Mouse (Mus musculus) embryonic facial prominence, embryonic 10.5 days (tissue): ENCODE data around the gene Eif4a1. TPM values are rescaled to one million over a fixed set of nuclear protein-coding genes. Genes with fewer than 3 reads are reported as not detected.

ENCODE experiments used
- DNase-seq: peaks from one replicate; pipeline ENCODE4 v3.0.0-alpha.2; 2017; ENCODE audit warnings: low spot score
- H3K27ac ChIP-seq: fragments of 300-500 bp; sonication (generic); replicated peaks from 2 replicates; pipeline ENCODE4 v1.5.1; 2016; ENCODE audit warnings: mild to moderate bottlenecking
- H3K27me3 ChIP-seq: fragments of 300-500 bp; sonication (generic); replicated peaks from 2 replicates; pipeline ENCODE4 v1.6.1; 2016; ENCODE audit warnings: low read depth, mild to moderate bottlenecking; ENCODE audit not compliant: poor library complexity, severe bottlenecking
- H3K36me3 ChIP-seq: fragments of 300-500 bp; sonication (generic); replicated peaks from 2 replicates; pipeline ENCODE4 v1.6.1; 2016; ENCODE audit warnings: mild to moderate bottlenecking, moderate library complexity
- H3K4me1 ChIP-seq: fragments of 300-500 bp; sonication (generic); 2 replicates; pipeline ENCODE4 v1.6.1; 2016
- H3K4me3 ChIP-seq: fragments of 300-500 bp; sonication (generic); 2 replicates; pipeline ENCODE4 v1.5.1; 2016; ENCODE audit warnings: mild to moderate bottlenecking, moderate library complexity
- H3K9me3 ChIP-seq: fragments of 300-500 bp; sonication (generic); 2 replicates; pipeline ENCODE4 v1.6.1; 2016; ENCODE audit warnings: mild to moderate bottlenecking
- WGBS: fragments of 180-500 bp; shearing (Covaris S2); methylation state at CpG from one replicate; pipeline ENCODE4 v1.1.7; 2016; 5-methylcytosine and 5-hydroxymethylcytosine counted together
- polyA plus RNA-seq: library from polyadenylated mRNA; unstranded; fragments of >200 nt; fragmentation: Nextera tagmentation; extraction: Ambion mirVana; gene quantifications from 2 replicates; pipeline ENCODE4 v1.2.1, GENCODE M21; 2016

The Eif4a1 gene
- polyA plus RNA-seq, 1 experiment from 2014 or later = 780 TPM

DNA sequence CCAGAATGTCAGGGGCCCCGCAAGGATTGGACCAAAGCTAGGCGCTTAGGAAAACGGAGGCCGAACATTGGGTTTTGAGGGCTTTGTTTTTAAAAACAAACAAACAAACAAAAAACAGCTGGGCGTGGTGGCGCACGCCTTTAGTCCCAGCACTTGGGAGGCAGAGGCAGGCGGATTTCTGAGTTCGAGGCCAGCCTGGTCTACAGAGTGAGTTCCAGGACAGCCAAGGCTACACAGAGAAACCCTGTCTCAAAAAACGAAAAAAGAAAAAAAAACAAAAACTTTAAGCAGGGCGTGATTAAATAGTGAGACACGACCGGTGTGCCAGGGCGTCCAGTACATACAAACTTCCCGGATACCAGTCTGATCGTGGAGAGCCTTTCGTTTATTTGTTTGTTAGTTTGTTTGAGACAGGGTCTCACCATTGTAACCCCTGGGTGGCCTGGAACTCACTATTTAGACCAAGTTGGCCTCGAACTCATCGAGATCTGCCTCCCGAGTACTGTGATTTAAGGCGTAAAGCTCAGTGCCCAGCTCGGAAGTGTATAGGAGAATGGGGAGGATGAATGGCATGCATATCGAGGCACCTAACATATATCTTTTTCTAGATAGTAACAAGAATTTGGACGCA, 10.1 kb upstream of the Eif4a1 start:
- H3K27ac ChIP-seq = peak overlapping the region; percentile 94
- peak overlapping the region; percentile 81 for H3K4me3 ChIP-seq
- WGBS = 28% methylated on average over 24 of the region's 24 CpGs
- peaks cover 21% of the 10 kb centered on the region; the same call in 1 of the 2 replicates for H3K27me3 ChIP-seq
- H3K36me3 ChIP-seq = peaks cover 33% of the 10 kb centered on the region
- peaks cover 55% of the 10 kb centered on the region for H3K4me1 ChIP-seq
- no peaks in the 10 kb centered on the region for H3K9me3 ChIP-seq
- DNase-seq = no peak

DNA sequence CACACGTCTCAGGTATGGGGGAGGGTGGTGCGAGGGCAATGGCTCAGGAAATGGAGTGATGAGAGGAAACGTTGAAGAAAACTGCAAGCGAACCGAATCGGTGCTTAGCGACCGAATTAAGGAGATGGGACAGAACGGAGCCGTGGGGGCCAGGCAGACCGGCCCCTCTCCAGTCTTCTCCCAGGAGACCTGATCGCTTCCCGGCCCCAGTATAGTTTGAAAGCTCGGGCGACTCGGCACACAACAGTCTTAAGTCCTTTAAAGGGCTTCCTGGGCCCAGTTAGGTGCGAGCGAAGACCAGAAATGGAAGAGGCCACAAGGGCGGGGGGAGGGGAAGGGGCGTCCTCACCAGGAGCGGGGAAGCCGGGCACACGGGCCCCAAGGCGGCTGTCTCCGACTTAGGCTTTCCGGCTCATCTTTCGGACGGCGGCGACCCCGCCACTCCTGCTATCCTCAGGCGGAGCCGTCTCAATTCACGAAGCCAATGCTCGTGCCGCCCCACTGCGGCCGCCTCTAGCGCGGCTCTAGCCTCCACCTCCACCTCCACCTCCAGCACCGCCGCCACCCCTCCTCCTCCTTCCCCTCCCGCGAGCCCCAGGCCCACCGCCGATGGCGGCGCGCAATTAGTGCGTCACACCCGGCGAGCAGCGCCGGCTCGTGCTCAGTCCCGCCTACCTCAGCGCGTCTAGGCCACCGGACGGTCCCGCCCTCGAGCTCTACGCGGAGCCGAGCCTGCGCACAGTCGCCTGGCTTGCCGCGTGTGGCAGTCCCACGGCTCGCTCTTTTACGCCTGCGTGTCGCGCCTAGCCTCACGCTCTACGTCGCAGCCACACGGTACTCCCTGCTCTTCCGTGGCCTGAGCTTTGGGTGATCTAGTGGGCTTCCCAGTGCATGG, 9.3 kb upstream of the Eif4a1 start, which contains the start of gene Senp3:
Gene Senp3, minus strand, starts transcription at position 771 of the 895 bp plus-strand sequence.
- Histone ChIP-seq H3K27me3 (peaks cover 18% of the 10 kb centered on the region; the same call in 1 of the 2 replicates), H3K27ac (peak within 1 kb of the TSS; percentile 94), H3K36me3 (peaks cover 41% of the 10 kb centered on the region), H3K4me3 (peak within 1 kb of the TSS; percentile 81), H3K4me1 (peaks cover 51% of the 10 kb centered on the region), H3K9me3 (no peaks in the 10 kb centered on the region)
- under 1% methylated on average over 80 of the region's 80 CpGs for WGBS
- peak; percentile 99 for DNase-seq

DNA sequence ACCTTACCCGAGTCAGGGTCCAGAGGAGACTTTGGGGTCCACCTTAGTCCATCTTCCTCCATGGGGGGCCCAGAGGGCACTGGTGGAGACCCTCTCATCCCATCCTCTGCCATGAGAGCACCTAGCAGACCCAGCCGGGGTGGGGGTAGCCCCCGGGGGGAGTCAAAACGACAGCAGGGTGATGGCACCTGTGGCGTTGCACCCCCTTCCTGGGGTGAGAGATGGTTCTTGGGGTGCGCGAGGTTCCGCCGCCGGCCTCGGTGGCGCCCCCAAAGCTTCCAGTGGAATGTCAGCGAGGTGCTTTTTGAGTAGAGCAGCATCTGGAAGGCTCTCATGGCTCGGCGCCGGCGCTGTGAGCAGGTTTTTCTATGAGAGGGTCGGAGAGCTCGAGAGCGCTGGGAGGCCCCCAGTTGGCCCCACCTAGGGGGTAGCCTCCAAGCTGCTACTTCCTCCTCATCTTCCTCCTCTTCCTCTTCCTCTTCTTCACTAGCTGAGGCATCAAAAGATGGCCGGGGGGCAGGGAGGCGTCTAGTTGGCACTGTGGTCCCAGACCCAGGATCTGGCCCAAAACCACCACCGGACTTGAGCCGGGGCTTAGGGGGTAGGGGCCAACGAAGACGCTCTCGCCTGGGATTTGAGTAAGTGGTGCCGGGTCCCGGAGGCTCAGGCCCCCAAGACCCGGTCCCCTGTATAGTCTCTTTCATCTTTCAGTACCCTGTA, 8.1 kb upstream of the Eif4a1 start:
- H3K4me1 ChIP-seq = peaks cover 43% of the 10 kb centered on the region
- H3K27me3 ChIP-seq = 0 out of 2 replicates have a peak, but pooled peaks cover 10% of the 10 kb centered on the region
- H3K27ac ChIP-seq = no peak overlapping the region
- H3K4me3 ChIP-seq = peak overlapping the region; percentile 81
- WGBS = 93% methylated on average over 30 of the region's 30 CpGs
- no peaks in the 10 kb centered on the region for H3K9me3 ChIP-seq
- H3K36me3 ChIP-seq = peaks cover 53% of the 10 kb centered on the region
- DNase-seq = no peak

DNA sequence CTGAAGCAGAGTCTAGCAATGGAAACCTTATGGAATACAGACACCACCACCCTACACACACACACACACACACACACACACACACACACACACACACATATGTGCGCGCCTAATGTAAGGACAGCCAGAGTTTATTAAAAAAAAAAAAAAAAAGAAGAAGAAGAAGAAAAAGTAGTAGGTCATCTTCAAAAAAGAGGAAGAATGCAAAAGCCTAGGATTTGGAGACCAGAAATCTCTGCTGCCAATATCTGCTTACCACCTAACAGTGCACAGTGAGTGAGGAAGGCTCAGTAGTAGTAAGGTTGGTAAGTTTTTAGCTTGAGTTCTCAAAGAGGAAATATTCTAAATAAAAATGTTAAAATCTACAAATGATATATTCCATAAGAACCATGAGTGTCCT, 6.9 kb upstream of the Eif4a1 start:
- 0 out of 2 replicates have a peak, but pooled peaks cover 2% of the 10 kb centered on the region for H3K27me3 ChIP-seq
- H3K4me3 ChIP-seq = no peak overlapping the region; the same call in 1 of the 2 replicates
- no peak for DNase-seq
- H3K4me1 ChIP-seq = peaks cover 41% of the 10 kb centered on the region
- H3K36me3 ChIP-seq = peaks cover 65% of the 10 kb centered on the region
- WGBS = 96% methylated on average over 2 of the region's 2 CpGs
- H3K9me3 ChIP-seq = no peaks in the 10 kb centered on the region
- no peak overlapping the region for H3K27ac ChIP-seq

DNA sequence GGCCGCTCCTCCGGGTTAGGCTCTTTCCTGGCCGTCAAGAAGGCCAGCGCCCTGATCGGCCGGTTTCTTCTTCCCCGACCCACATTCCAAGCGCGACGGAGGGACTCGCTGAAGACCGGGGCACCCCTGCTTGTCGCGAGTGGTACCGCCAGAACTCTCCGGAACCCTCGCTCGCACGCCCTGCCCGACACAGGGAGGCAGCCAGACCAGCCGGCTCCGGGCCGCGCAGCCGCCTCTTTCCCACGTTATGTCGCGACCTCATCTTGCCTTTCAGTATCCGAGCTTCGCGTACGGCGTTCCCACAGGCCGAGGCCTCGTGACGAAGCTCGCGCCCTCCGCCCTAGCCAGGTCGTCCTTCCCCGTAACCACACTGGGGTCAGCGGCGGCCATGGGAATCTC, 498 bp downstream of the Eif4a1 start:
- Histone ChIP-seq H3K27ac (peak overlapping the region; percentile 98), H3K9me3 (no peaks in the 10 kb centered on the region), H3K4me3 (peak overlapping the region; percentile 93), H3K4me1 (peaks cover 32% of the 10 kb centered on the region), H3K36me3 (peaks cover 86% of the 10 kb centered on the region), H3K27me3 (no peaks in the 10 kb centered on the region)
- no peak for DNase-seq
- under 1% methylated on average over 43 of the region's 43 CpGs for WGBS

DNA sequence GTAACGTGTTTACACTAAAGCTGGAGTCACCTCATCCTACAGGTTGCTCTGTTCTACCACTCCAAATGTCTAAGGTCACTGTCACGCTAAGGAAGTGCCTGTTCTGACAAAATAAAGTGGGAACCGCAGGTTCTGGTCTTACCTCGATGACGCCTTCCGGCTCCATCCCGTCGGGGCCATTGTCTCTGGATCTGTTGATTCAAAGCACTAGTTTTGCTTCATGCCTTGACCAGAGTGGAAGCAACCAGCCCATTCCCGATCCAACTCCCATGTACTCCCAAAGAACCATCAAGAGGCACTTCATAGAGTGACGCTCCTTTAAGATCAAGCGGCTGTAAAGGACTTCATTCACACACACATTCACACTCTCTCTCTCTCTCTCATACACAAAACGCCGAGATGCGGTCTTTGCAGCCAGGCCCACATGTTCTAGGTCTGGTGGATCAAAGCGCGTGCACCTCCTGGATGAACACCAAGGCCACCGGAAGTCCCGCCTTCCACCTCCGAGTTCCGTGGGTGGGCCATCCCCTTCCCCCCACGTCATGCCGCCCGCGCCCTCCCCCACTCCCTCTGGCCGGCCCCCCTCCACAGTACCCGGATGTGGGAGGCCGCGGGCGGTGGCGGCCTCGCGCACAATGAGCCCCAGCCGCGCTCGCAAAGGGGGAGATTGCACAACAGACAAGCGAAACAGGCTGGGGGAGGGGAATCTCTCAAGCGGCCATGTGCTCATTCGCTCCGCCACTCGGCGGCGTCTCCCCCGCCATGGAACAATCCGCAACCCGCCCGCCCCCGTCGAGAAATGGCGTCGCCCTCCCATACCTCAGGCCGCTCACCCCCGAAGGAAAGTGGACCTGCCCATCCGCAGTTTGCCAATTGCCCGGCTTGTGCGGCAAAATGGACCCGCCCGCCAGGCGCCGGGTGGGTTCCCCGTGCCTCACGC, 1.2 kb downstream of the Eif4a1 start:
- Histone ChIP-seq H3K36me3 (peaks cover 86% of the 10 kb centered on the region), H3K4me1 (peaks cover 32% of the 10 kb centered on the region), H3K9me3 (no peaks in the 10 kb centered on the region), H3K27me3 (no peaks in the 10 kb centered on the region), H3K27ac (peak overlapping the region; percentile 98), H3K4me3 (peak overlapping the region; percentile 93)
- DNase-seq = peak; percentile 96
- 1% methylated on average over 61 of the region's 61 CpGs for WGBS

DNA sequence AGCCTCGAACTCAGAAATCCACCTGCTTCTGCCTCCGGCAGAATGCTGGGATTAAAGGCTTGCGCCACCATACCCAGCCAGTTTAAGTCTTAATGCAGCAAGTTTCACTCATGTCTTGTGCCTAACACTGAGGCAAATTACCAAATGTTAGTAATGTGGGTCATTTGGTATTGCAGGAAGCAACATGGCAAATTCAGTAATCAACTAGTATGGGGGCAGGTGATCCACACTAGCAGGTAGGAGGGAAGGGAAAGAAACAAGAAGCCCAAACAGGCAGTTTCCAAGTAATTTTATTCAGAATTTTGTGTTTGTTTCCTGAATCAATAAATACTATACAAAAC, 5.6 kb downstream of the Eif4a1 start:
- Histone ChIP-seq H3K4me3 (peak overlapping the region; percentile 26; the same call in 1 of the 2 replicates), H3K4me1 (peaks cover 36% of the 10 kb centered on the region), H3K27me3 (no peaks in the 10 kb centered on the region), H3K9me3 (no peaks in the 10 kb centered on the region), H3K27ac (no peak overlapping the region), H3K36me3 (peaks cover 84% of the 10 kb centered on the region)
- DNase-seq = no peak
- WGBS = 91% methylated on average over 3 of the region's 3 CpGs

DNA sequence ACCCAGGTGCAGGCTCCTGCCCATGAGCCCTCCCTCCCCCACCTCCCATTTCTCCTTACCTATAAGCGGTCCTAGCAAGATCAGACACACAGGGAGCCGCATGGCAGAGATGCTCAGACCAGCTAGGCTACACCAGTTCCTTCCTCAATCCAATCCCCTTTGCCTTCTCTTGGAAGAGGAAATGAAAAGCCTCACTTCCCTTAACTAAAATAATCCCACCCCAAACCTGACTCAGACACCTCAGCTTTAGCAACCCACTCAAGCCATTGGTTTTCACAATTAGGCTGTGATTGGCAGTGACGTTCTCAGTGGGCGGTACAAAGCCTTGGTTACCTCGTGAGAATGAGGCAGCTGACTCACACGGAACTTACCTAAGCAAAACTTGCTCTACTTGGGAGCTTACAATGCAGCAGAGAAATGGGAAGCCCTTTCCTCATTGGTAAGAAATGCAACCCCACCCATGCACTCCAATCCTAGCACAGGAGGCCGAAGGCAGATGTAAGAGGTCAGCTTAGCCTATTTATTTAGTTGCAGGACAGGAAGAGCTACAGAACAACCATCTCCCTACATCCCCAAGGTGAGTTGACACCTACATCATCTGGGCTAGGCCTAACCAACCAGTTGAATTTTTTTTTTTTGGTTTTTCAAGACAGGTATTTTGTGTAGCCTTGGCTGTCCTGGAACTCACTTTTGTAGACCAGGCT, 6.1 kb downstream of the Eif4a1 start, which contains the start of gene Cd68:
Gene Cd68, minus strand, starts transcription at position 193 of the 704 bp plus-strand sequence.
- H3K27me3 ChIP-seq = no peaks in the 10 kb centered on the region
- peak; percentile 34 for DNase-seq
- peaks cover 41% of the 10 kb centered on the region for H3K4me1 ChIP-seq
- 32% methylated on average over 7 of the region's 7 CpGs for WGBS
- no peaks in the 10 kb centered on the region for H3K9me3 ChIP-seq
- H3K36me3 ChIP-seq = peaks cover 79% of the 10 kb centered on the region
- 0 out of 2 replicates have a peak within 1 kb of the TSS, but pooled peaks have one; percentile 3 for H3K27ac ChIP-seq
- H3K4me3 ChIP-seq = peak within 1 kb of the TSS; percentile 26

DNA sequence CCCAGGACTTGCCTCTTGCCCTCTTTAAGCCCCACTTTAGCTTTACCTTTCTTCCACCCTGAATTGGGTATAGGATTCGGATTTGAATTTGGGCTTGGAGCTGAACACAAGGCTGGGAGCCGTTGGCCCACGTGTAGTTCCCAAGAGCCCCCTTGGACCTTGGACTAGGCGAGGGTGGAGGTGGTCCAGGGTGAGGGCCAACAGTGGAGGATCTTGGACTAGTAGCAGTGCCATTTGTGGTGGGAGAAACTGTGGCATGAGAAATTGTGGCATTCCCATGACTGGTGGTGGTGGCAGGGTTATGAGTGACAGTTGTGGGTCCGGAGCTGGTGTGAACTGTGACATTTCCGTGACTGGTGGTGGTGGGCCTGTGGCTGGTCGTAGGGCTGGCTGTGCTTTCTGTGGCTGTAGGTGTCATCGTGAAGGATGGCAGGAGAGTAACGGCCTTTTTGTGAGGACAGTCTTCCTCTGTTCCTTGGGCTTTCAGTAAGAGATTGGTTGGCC, 6.7 kb downstream of the Eif4a1 start:
- 80% methylated on average over 9 of the region's 9 CpGs for WGBS
- 0 out of 2 replicates have a peak overlapping the region, but pooled peaks have one; percentile 3 for H3K27ac ChIP-seq

DNA sequence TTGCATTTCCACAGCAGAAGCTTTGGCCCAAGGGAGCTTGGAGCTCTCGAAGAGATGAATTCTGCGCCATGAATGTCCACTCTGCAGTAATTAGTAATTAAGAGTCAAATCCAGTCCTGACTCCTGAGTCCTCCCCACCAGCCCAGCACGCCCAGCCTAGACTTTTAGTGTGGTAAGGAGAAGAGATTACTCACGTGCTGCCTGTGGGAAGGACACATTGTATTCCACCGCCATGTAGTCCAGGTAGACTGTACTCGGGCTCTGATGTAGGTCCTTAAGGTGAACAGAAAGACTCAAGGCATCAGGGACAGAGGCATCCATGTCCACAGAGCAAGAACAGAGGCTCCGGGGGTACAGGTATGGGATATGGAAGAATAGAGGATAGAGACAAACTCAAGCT, 7.4 kb downstream of the Eif4a1 start:
- Histone ChIP-seq H3K4me1 (peaks cover 35% of the 10 kb centered on the region), H3K27ac (no peak overlapping the region; the same call in 1 of the 2 replicates), H3K4me3 (peak overlapping the region; percentile 26; the same call in 1 of the 2 replicates), H3K9me3 (no peaks in the 10 kb centered on the region), H3K36me3 (peaks cover 72% of the 10 kb centered on the region), H3K27me3 (no peaks in the 10 kb centered on the region)
- no peak for DNase-seq
- WGBS = 96% methylated on average over 7 of the region's 7 CpGs

More for the DNA sequence above, 6.7 kb downstream of the Eif4a1 start:
- peak; percentile 30 for DNase-seq
- Histone ChIP-seq H3K27me3 (no peaks in the 10 kb centered on the region), H3K4me3 (peak overlapping the region; percentile 26), H3K9me3 (no peaks in the 10 kb centered on the region), H3K36me3 (peaks cover 73% of the 10 kb centered on the region), H3K4me1 (peaks cover 42% of the 10 kb centered on the region)

DNA sequence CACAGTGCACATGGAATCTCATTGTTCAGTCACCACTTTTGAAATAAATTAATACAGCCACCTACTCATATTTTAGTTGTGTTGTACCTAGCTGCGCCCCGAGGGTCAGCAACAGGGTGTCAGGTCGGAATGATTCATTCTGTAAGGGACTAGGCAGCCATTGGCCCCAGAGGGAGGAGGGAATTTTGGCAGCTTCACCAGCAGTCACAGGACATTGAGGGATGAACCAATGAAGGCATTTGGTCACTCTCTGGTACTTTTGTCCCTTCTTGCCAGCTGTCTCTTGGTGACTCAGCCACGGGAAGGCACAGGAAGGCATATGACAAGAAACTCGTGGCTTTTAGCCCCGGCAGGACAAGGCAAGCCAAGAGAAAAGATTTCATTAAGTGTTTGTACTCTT, 8.4 kb downstream of the Eif4a1 start:
- WGBS = 86% methylated on average over 6 of the region's 6 CpGs
- Histone ChIP-seq H3K4me3 (peak overlapping the region; percentile 65; the same call in 1 of the 2 replicates), H3K36me3 (peaks cover 72% of the 10 kb centered on the region), H3K9me3 (no peaks in the 10 kb centered on the region), H3K27me3 (no peaks in the 10 kb centered on the region), H3K27ac (peak overlapping the region; percentile 97; the same call in 1 of the 2 replicates), H3K4me1 (peaks cover 27% of the 10 kb centered on the region)
- DNase-seq = no peak
